Mouse (Mus musculus) heart, postnatal 0 days (tissue): Measurements from ENCODE around the gene Map2k6. TPM values are rescaled to one million over a fixed set of nuclear protein-coding genes. Genes with fewer than 3 reads are reported as not detected.
A peak's percentile ranks its signal among the peaks of the same experiment; 100 is the strongest.

Experiments
- ATAC-seq: fragments of 200-750 bp; cut with Nextera tagmentation; 2 replicates; pipeline ENCODE4 v1.8.0; 2017; ENCODE audit warnings: low read depth, moderate number of reproducible peaks, moderate library complexity; ENCODE audit not compliant: insufficient read depth
- DNase-seq: peaks from one replicate; pipeline ENCODE4 v3.0.0-alpha.2; 2016; ENCODE audit warnings: low spot score
- H3K27ac ChIP-seq: fragments of 300-500 bp; sonication (generic); 2 replicates; pipeline ENCODE4 v1.5.1; 2014; ENCODE audit warnings: low read depth, mild to moderate bottlenecking
- H3K27me3 ChIP-seq: fragments of 300-500 bp; sonication (generic); 2 replicates; pipeline ENCODE4 v1.6.1; 2014; ENCODE audit warnings: low read length, mixed read lengths; ENCODE audit not compliant: control insufficient read depth, insufficient read depth
- H3K36me3 ChIP-seq: fragments of 300-500 bp; sonication (generic); replicated peaks from 2 replicates; pipeline ENCODE4 v1.6.1; 2014; ENCODE audit warnings: low read length, mixed read lengths; ENCODE audit not compliant: control insufficient read depth, insufficient read depth
- H3K4me1 ChIP-seq: fragments of 300-500 bp; sonication (generic); 2 replicates; pipeline ENCODE4 v1.6.1; 2014; ENCODE audit warnings: antibody characterized with exemption; ENCODE audit not compliant: control insufficient read depth, insufficient read depth
- H3K4me2 ChIP-seq: fragments of 300-500 bp; sonication (generic); 2 replicates; pipeline ENCODE4 v1.6.1; 2014; ENCODE audit warnings: low read depth, mild to moderate bottlenecking, low read length, moderate library complexity
- H3K4me3 ChIP-seq: fragments of 300-500 bp; sonication (generic); 2 replicates; pipeline ENCODE4 v1.5.1; 2014; ENCODE audit warnings: low read depth, low read length
- H3K9ac ChIP-seq: fragments of 300-500 bp; sonication (generic); replicated peaks from 2 replicates; pipeline ENCODE4 v1.6.1; 2014; ENCODE audit warnings: low read depth, low read length, mixed read lengths
- H3K9me3 ChIP-seq: fragments of 300-500 bp; sonication (generic); replicated peaks from 2 replicates; pipeline ENCODE4 v1.6.1; 2016; ENCODE audit warnings: low read length; ENCODE audit not compliant: control insufficient read depth
- CTCF ChIP-seq: IDR thresholded peaks from 2 replicates; pipeline ENCODE4 v1.5.1; 2016; ENCODE audit warnings: antibody characterized with exemption, control low read depth, low read depth
- EP300 ChIP-seq: IDR thresholded peaks from 2 replicates; pipeline ENCODE4 v1.6.1; 2016; ENCODE audit warnings: antibody characterized with exemption, low read depth
- WGBS: fragments of 180-500 bp; shearing (Covaris S2); extraction: QIAGEN DNeasy Blood & Tissue Kit; methylation state at CpG from one replicate; pipeline ENCODE4 v1.1.7; 2014; 5-methylcytosine and 5-hydroxymethylcytosine counted together
- polyA plus RNA-seq: library from polyadenylated mRNA; unstranded; fragments of >200 nt; fragmentation: Nextera tagmentation; extraction: Ambion mirVana; gene quantifications from 2 replicates; pipeline ENCODE4 v1.2.1, GENCODE M21; 2015
- total RNA-seq: library from RNA; depleted of rRNA; stranded (reverse); fragments of >200 nt; gene quantifications from 2 replicates; pipeline ENCODE4 v1.2.3, GENCODE M21; 2014; ENCODE audit warnings: low replicate concordance

Map2k6 gene
- total and polyA plus RNA-seq, 2 experiments from 2014 or later, result 9.3 to 17.4 TPM

DNA sequence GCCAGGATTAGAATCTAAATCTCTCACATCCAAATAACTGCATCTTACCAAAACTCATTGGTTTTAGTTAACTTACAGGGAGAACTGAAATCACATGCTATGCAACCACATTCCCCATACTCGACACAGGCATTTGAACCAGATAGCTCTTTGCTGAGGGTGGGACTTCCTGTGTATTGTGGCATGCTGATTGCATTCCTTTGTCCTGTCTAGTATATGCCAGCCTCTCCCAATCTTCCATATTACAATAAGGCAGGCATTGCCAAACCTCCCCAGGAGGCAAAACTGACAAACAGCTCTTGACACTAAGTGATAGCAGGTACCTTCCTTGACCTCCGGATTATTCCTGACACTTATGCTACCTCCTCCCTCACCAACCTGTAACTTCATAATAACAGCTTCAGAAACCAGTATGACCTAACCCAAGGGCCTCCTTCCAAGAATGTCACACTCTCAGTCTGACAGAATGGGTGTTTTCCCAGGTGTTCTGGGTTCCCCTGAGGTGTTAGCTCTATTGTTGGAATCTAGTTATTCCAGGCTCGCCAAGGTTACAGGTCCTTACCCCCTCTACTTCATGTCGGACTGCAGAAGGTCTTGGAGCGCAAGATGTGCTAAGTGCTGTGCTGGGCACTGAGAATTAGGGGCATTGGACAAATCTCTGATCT is 4.0 kb upstream of the Map2k6 start:
- no peaks in the 10 kb centered on the region for H3K36me3 ChIP-seq
- no peak overlapping the region for H3K4me2 ChIP-seq
- no peak overlapping the region for H3K9ac ChIP-seq
- H3K27ac ChIP-seq, result no peak overlapping the region
- peaks cover 4% of the 10 kb centered on the region; the same call in 1 of the 2 replicates for H3K9me3 ChIP-seq
- 0 out of 2 replicates have a peak, but pooled peaks cover under 1% of the 10 kb centered on the region for H3K4me1 ChIP-seq
- H3K4me3 ChIP-seq, result no peak overlapping the region
- TF ChIP-seq EP300 (no peak), CTCF (no peak)
- WGBS, result 63% methylated on average over 5 of the region's 5 CpGs
- DNase-seq, result no peak
- no peak for ATAC-seq
- no peaks in the 10 kb centered on the region for H3K27me3 ChIP-seq

DNA sequence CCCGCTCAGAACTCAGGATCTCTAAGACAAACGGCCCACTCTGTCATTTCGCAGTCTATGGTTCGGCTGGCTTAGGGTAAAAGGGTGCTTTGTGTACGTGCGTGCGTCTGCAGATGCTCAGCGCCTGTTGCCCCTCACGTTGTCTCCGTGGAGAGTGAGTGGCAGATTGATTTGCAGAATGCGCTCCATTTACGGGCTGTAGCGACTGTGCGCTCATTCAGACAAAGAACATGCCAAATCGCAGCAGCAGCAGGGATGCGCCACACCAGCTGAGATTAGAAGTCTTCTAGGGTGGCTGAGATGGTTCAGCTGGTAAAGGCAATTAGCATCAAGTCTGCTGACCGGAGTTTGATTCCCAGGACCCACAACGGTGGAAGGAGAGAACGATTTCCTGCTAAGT is 2.8 kb upstream of the Map2k6 start:
- Histone ChIP-seq H3K9me3 (peaks cover 3% of the 10 kb centered on the region; the same call in 1 of the 2 replicates), H3K9ac (no peak overlapping the region), H3K27ac (no peak overlapping the region), H3K4me3 (no peak overlapping the region), H3K27me3 (no peaks in the 10 kb centered on the region), H3K36me3 (no peaks in the 10 kb centered on the region), H3K4me1 (0 out of 2 replicates have a peak, but pooled peaks cover 12% of the 10 kb centered on the region), H3K4me2 (peak overlapping the region; percentile 18; the same call in 1 of the 2 replicates)
- 50% methylated on average over 19 of the region's 19 CpGs for WGBS
- no peak for DNase-seq
- TF ChIP-seq CTCF (no peak), EP300 (no peak)
- ATAC-seq, result no peak

GRCm38 (mm10) chr11:110399240-110400150 is 573 bp downstream of the Map2k6 start:
- no peak for TF ChIP-seq CTCF
- no peak for TF ChIP-seq EP300
- H3K9ac ChIP-seq, result peak overlapping the region; percentile 57
- DNase-seq (no peak), ATAC-seq (peak; percentile 13; the same call in 1 of the 2 replicates)
- peaks cover 25% of the 10 kb centered on the region; the same call in 1 of the 2 replicates for H3K4me1 ChIP-seq
- no peaks in the 10 kb centered on the region for H3K9me3 ChIP-seq
- peak overlapping the region; percentile 57 for H3K4me3 ChIP-seq
- H3K27me3 ChIP-seq, result no peaks in the 10 kb centered on the region
- peak overlapping the region; percentile 66 for H3K4me2 ChIP-seq
- 9% methylated on average over 15 of the region's 15 CpGs for WGBS
- peak overlapping the region; percentile 22; the same call in 1 of the 2 replicates for H3K27ac ChIP-seq
- H3K36me3 ChIP-seq, result no peaks in the 10 kb centered on the region

GRCm38 (mm10) chr11:110400283-110400682 is 1.4 kb downstream of the Map2k6 start:
- H3K27ac ChIP-seq, result no peak overlapping the region
- no peaks in the 10 kb centered on the region for H3K27me3 ChIP-seq
- TF ChIP-seq CTCF, result no peak
- TF ChIP-seq EP300, result no peak
- ATAC-seq (no peak), DNase-seq (no peak)
- H3K4me3 ChIP-seq, result peak overlapping the region; percentile 57
- H3K9me3 ChIP-seq, result no peaks in the 10 kb centered on the region
- H3K4me2 ChIP-seq, result peak overlapping the region; percentile 66
- peaks cover 25% of the 10 kb centered on the region; the same call in 1 of the 2 replicates for H3K4me1 ChIP-seq
- no peaks in the 10 kb centered on the region for H3K36me3 ChIP-seq
- peak overlapping the region; percentile 57; the same call in 1 of the 2 replicates for H3K9ac ChIP-seq
- 62% methylated on average over 1 of the region's 1 CpGs for WGBS

- ATAC-seq (no peak), DNase-seq (no peak)
- H3K27me3 ChIP-seq, result no peaks in the 10 kb centered on the region
- no peaks in the 10 kb centered on the region for H3K9me3 ChIP-seq
- H3K9ac ChIP-seq, result no peak overlapping the region
- peak overlapping the region; percentile 26 for H3K4me2 ChIP-seq
- no peak for TF ChIP-seq CTCF
- no peak for TF ChIP-seq EP300
- H3K4me3 ChIP-seq, result no peak overlapping the region
- peaks cover 25% of the 10 kb centered on the region; the same call in 1 of the 2 replicates for H3K4me1 ChIP-seq
- no peaks in the 10 kb centered on the region for H3K36me3 ChIP-seq
- peak overlapping the region; percentile 43 for H3K27ac ChIP-seq
- WGBS, result 24% methylated on average over 3 of the region's 3 CpGs
These were observed 3.7 kb downstream of the Map2k6 start for GRCm38 (mm10) chr11:110402671-110403070.
